Mouse (Mus musculus) liver, postnatal 0 days (tissue): Measurements from ENCODE around the gene Gm3187. TPM values are rescaled to one million over a fixed set of nuclear protein-coding genes. Genes with fewer than 3 reads are reported as not detected.
"Not testable (repeated sequence)": the region's sequence is repeated elsewhere in the genome, so short reads cannot be mapped to it uniquely, and the experiment has no call there.

ENCODE experiments used
- ATAC-seq: fragments of 200-750 bp; cut with Nextera tagmentation; 2 replicates; pipeline ENCODE4 v1.8.0; 2017; ENCODE audit warnings: mild to moderate bottlenecking, moderate library complexity
- DNase-seq: peaks from one replicate; pipeline ENCODE4 v3.0.0-alpha.2; 2016
- H3K27ac ChIP-seq: fragments of 300-500 bp; sonication (generic); 2 replicates; pipeline ENCODE4 v1.5.1; 2014; ENCODE audit warnings: antibody characterized with exemption, moderate library complexity, mild to moderate bottlenecking, low read depth
- H3K27me3 ChIP-seq: fragments of 300-500 bp; sonication (generic); 2 replicates; pipeline ENCODE4 v1.6.1; 2014; ENCODE audit warnings: low read length, control low read depth, mixed read lengths; ENCODE audit not compliant: insufficient read depth
- H3K36me3 ChIP-seq: fragments of 300-500 bp; sonication (generic); replicated peaks from 2 replicates; pipeline ENCODE4 v1.6.1; 2014; ENCODE audit warnings: mild to moderate bottlenecking, control low read depth, low read length, moderate library complexity, mixed read lengths; ENCODE audit not compliant: insufficient read depth
- H3K4me1 ChIP-seq: fragments of 300-500 bp; sonication (generic); 2 replicates; pipeline ENCODE4 v1.6.1; 2014; ENCODE audit warnings: antibody characterized with exemption, mild to moderate bottlenecking, control low read depth; ENCODE audit not compliant: insufficient read depth
- H3K4me2 ChIP-seq: fragments of 300-500 bp; sonication (generic); 2 replicates; pipeline ENCODE4 v1.6.1; 2014; ENCODE audit warnings: low read depth, mild to moderate bottlenecking, low read length, moderate library complexity, mixed read lengths
- H3K4me3 ChIP-seq: fragments of 300-500 bp; sonication (generic); 2 replicates; pipeline ENCODE4 v1.5.1; 2014; ENCODE audit warnings: low read depth, low read length
- H3K9ac ChIP-seq: fragments of 300-500 bp; sonication (generic); replicated peaks from 2 replicates; pipeline ENCODE4 v1.6.1; 2014; ENCODE audit warnings: mild to moderate bottlenecking, moderate library complexity
- H3K9me3 ChIP-seq: fragments of 300-500 bp; sonication (generic); 2 replicates; pipeline ENCODE4 v1.6.1; 2016; ENCODE audit warnings: mild to moderate bottlenecking, control low read depth, low read length, mixed read lengths
- WGBS: fragments of 180-500 bp; shearing (Covaris S2); extraction: QIAGEN DNeasy Blood & Tissue Kit; methylation state at CpG from one replicate; pipeline ENCODE4 v1.1.7; 2014; ENCODE audit not compliant: insufficient replicate concordance; 5-methylcytosine and 5-hydroxymethylcytosine counted together
- polyA plus RNA-seq: library from polyadenylated mRNA; unstranded; fragments of >200 nt; fragmentation: Nextera tagmentation; extraction: Ambion mirVana; gene quantifications from 2 replicates; pipeline ENCODE4 v1.2.1, GENCODE M21; 2015

Gene Gm3187
- polyA plus RNA-seq, result not detected in 2 replicates

DNA sequence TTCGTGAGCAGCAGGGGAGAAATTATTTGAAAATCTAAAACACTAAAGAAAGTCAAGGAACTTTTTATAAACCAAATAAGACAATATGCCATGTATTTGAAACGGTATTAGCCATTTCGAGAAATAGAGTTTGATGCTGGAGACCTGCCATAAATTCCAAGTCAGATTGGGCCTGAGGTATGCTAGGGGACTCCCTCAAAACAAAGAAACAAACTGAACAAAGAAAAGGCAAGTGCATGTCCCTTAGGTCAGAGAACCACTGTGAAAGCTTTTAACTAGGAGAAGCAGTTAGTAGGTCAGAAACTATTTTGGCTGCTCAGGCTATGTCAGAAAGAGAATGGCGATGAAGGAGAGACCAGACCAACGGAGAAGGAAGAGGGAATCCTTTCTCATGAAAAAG, at the start of gene Gm3187:
TSS of gene Gm3187 (plus strand) at position 301 of the 400 bp plus-strand sequence.
- not testable (repeated sequence) for DNase-seq, H3K9me3 ChIP-seq, H3K27ac ChIP-seq, ATAC-seq, H3K4me1 ChIP-seq, H3K4me3 ChIP-seq, H3K4me2 ChIP-seq, H3K9ac ChIP-seq, H3K36me3 ChIP-seq, H3K27me3 ChIP-seq
- 67% methylated on average over 4 of the region's 5 CpGs for WGBS

DNA sequence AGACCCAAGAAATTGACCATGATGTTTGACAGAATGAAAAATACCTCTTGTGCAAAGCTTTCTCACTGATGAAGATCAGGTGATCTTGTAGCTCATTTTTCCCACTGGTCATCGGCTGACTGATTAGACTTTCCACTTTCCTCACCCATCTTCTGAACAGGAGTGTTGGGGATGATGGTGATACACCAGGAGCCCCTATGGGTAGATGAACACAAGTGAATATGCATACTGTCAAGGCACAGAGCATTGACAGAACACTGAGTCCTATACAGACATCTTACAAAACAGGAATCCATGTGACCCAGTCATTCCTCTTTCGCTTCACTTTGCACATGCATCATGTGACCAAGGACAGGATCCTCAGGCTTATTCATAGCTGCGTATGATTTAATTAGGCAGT, 28.6 kb upstream of the Gm3187 start, which contains the start of gene Gm3194:
TSS of gene Gm3194 (minus strand) at position 101 of the 400 bp plus-strand sequence.
- not testable (repeated sequence) for H3K9ac ChIP-seq, H3K9me3 ChIP-seq, H3K4me3 ChIP-seq, H3K27me3 ChIP-seq, H3K4me1 ChIP-seq, H3K27ac ChIP-seq, ATAC-seq, DNase-seq, H3K4me2 ChIP-seq, H3K36me3 ChIP-seq
- WGBS, result no CpG with 5 or more reads among the region's 3 CpGs

DNA sequence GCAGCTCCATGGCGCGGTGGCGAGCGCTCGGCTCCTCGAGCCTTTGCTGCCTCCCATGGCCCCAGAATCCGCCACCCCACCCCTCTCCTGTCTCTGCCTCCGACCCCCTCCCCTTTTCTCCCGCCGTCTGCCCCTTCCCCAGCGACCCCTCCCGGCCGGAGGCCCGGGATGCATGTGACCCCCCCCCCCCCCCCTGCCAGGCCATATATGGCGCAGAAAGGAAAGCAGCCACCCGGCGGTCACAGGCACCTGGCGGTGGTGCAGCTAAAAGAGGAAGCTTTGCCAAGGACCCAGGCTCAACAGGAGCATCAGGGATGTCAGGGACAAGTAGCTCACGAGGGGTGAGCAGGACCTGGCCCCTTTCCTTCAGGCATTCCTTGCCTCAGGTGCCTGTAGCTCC, 23.5 kb upstream of the Gm3187 start:
- H3K27me3 ChIP-seq, H3K4me3 ChIP-seq, H3K27ac ChIP-seq, DNase-seq, H3K9ac ChIP-seq, H3K36me3 ChIP-seq, ATAC-seq, H3K4me1 ChIP-seq, H3K4me2 ChIP-seq, H3K9me3 ChIP-seq: not testable (repeated sequence)
- WGBS, result no CpG with 5 or more reads among the region's 19 CpGs

DNA sequence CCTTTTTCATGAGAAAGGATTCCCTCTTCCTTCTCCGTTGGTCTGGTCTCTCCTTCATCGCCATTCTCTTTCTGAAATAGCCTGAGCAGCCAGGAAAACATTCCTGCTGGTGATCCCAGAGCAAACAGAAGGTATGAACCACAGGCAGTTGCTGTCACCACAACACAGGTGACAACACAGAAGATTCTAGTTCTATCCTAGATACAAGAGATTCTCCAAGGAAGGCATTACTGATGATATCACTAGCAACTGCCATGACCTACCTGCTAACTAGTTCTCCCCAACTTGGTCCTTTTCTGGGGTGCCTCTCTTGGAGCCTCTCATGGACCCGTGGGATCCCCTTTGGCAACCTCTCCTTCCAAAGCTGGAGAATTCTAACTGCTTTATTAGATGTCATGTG, 6.3 kb upstream of the Gm3187 start, which contains the start of gene Gm8246:
TSS of gene Gm8246 (minus strand) at position 101 of the 400 bp plus-strand sequence.
- not testable (repeated sequence) for H3K27me3 ChIP-seq, H3K4me1 ChIP-seq, H3K9me3 ChIP-seq, H3K9ac ChIP-seq, H3K4me2 ChIP-seq, H3K36me3 ChIP-seq, H3K4me3 ChIP-seq, H3K27ac ChIP-seq, DNase-seq, ATAC-seq
- WGBS, result no CpG with 5 or more reads among the region's 3 CpGs

DNA sequence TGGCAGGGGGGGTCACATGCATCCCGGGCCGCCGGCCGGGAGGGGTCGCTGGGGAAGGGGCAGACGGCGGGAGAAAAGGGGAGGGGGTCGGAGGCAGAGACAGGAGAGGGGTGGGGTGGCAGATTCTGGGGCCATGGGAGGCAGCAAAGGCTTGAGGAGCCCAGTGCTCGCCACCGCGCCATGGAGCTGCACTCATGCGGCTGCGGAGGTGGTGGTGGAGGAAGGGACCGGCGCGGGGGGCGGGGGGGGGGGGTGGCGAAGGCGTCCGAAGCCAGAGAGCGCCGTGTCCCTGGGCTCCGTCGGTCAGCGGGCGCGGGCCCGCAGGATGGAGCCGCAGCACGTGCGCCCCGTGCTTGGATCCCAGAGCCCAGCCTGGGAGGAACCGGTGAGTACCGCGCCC, 17.4 kb downstream of the Gm3187 start, which contains the start of gene Gm3488:
TSS of gene Gm3488 (plus strand) at position 301 of the 400 bp plus-strand sequence.
- not testable (repeated sequence) for H3K9me3 ChIP-seq, DNase-seq, H3K4me3 ChIP-seq, H3K27me3 ChIP-seq, H3K36me3 ChIP-seq, H3K27ac ChIP-seq, H3K4me1 ChIP-seq, H3K9ac ChIP-seq, ATAC-seq, H3K4me2 ChIP-seq
- no CpG with 5 or more reads among the region's 35 CpGs for WGBS

DNA sequence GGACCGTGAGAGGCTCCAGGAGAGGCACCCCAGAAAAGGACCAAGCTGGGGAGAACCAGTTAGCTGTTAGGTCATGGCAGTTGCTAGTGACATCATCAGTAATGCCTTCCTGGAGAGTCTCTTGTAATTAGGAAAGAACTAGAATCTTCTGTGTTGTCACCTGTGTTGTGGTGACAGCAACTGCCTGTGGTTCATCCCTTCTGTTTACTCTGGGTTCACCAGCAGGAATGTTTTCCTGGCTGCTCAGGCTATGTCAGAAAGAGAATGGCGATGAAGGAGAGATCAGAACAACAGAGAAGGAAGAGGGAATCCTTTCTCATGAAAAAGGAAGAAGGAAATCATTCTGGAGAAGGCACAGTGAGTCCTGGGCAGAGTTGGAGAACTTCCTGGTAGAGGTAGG, 54.2 kb downstream of the Gm3187 start, which contains the start of gene Gm3532:
TSS of gene Gm3532 (plus strand) at position 301 of the 400 bp plus-strand sequence.
- H3K4me2 ChIP-seq, H3K36me3 ChIP-seq, H3K27me3 ChIP-seq, H3K9ac ChIP-seq, H3K4me3 ChIP-seq, ATAC-seq, H3K9me3 ChIP-seq, DNase-seq, H3K27ac ChIP-seq, H3K4me1 ChIP-seq: not testable (repeated sequence)
- no CpG with 5 or more reads among the region's 2 CpGs for WGBS

Other genes starting within 250 kb of the Gm3187 start
- not detected in 2 replicates for gene Gm3526, start 223.6 kb upstream of the Gm3187 start, polyA plus RNA-seq
- gene Gm3542, start 149.3 kb upstream of the Gm3187 start, polyA plus RNA-seq, result not detected in 2 replicates
- gene Gm3500, start 95.2 kb upstream of the Gm3187 start, polyA plus RNA-seq, result not detected in 2 replicates
- gene Gm3194, start 28.7 kb upstream of the Gm3187 start, polyA plus RNA-seq, result not detected in 2 replicates
- not detected in 2 replicates for gene Gm8246, start 6.4 kb upstream of the Gm3187 start, polyA plus RNA-seq
- gene Gm3488, start 17.5 kb downstream of the Gm3187 start, polyA plus RNA-seq, result not detected in 2 replicates
- not detected in 2 replicates for gene Gm3532, start 54.3 kb downstream of the Gm3187 start, polyA plus RNA-seq
- gene Gm8265, start 148.8 kb downstream of the Gm3187 start, polyA plus RNA-seq, result not detected in 2 replicates
- not detected in 2 replicates for gene Gm9603, start 203.2 kb downstream of the Gm3187 start, polyA plus RNA-seq